Mouse (Mus musculus) brain, embryonic 14.5 days (tissue): ENCODE results near the gene Sos2.

Source experiments
- CTCF ChIP-seq: fragments of 200-500 bp; IDR thresholded peaks from 2 replicates; pipeline ENCODE4 v1.5.1; 2012; ENCODE audit warnings: inconsistent platforms, mild to moderate bottlenecking, moderate library complexity, borderline replicate concordance; ENCODE audit not compliant: insufficient read depth, insufficient read length; ENCODE audit errors: extremely low read depth
- POLR2A ChIP-seq: fragments of 200-500 bp; IDR thresholded peaks from 2 replicates; pipeline ENCODE4 v1.6.1; 2012; ENCODE audit warnings: mild to moderate bottlenecking, inconsistent platforms, borderline replicate concordance; ENCODE audit not compliant: poor library complexity, insufficient read depth, insufficient read length, severe bottlenecking; ENCODE audit errors: extremely low read depth

- peak; percentile 66; the same call in 1 of the 2 replicates for TF ChIP-seq CTCF
- no peak for TF ChIP-seq POLR2A
Measured at GRCm38 (mm10) chr12:69573916-69574881, 107.5 kb downstream of the Sos2 start.
